Mouse (Mus musculus) liver, embryonic 13.5 days (tissue): ENCODE results near the gene Eif3c. TPM values are rescaled to one million over a fixed set of nuclear protein-coding genes. Genes with fewer than 3 reads are reported as not detected.

Source experiments
- ATAC-seq: fragments of 200-750 bp; cut with Nextera tagmentation; 2 replicates; pipeline ENCODE4 v1.8.0; 2017; ENCODE audit warnings: low read depth, mild to moderate bottlenecking, moderate number of reproducible peaks, moderate library complexity
- DNase-seq: peaks from one replicate; pipeline ENCODE4 v3.0.0; 2022
- H3K27ac ChIP-seq: fragments of 300-500 bp; sonication (generic); 2 replicates; pipeline ENCODE4 v1.5.1; 2015; ENCODE audit warnings: moderate library complexity, mild to moderate bottlenecking, inconsistent platforms
- H3K27me3 ChIP-seq: fragments of 300-500 bp; sonication (generic); 2 replicates; pipeline ENCODE4 v1.6.1; 2015; ENCODE audit warnings: mild to moderate bottlenecking, inconsistent platforms
- H3K36me3 ChIP-seq: fragments of 300-500 bp; sonication (generic); 2 replicates; pipeline ENCODE4 v1.6.1; 2015; ENCODE audit warnings: mild to moderate bottlenecking, inconsistent platforms
- H3K4me1 ChIP-seq: fragments of 300-500 bp; sonication (generic); replicated peaks from 2 replicates; pipeline ENCODE4 v1.6.1; 2015; ENCODE audit warnings: inconsistent platforms
- H3K4me2 ChIP-seq: fragments of 300-500 bp; sonication (generic); 2 replicates; pipeline ENCODE4 v1.6.1; 2015; ENCODE audit warnings: inconsistent platforms, mild to moderate bottlenecking, moderate library complexity
- H3K4me3 ChIP-seq: fragments of 300-500 bp; sonication (generic); replicated peaks from 2 replicates; pipeline ENCODE4 v1.5.1; 2015; ENCODE audit warnings: mild to moderate bottlenecking, inconsistent platforms
- H3K9ac ChIP-seq: fragments of 300-500 bp; sonication (generic); 2 replicates; pipeline ENCODE4 v1.6.1; 2015; ENCODE audit warnings: mild to moderate bottlenecking, inconsistent platforms
- H3K9me3 ChIP-seq: fragments of 300-500 bp; sonication (generic); replicated peaks from 2 replicates; pipeline ENCODE4 v1.6.1; 2016; ENCODE audit warnings: inconsistent platforms
- WGBS: fragments of 180-500 bp; shearing (Covaris S2); methylation state at CpG from one replicate; pipeline ENCODE4 v1.1.7; 2015; ENCODE audit not compliant: insufficient replicate concordance; 5-methylcytosine and 5-hydroxymethylcytosine counted together
- polyA plus RNA-seq: library from polyadenylated mRNA; unstranded; fragments of >200 nt; fragmentation: Nextera tagmentation; extraction: Ambion mirVana; gene quantifications from 2 replicates; pipeline ENCODE4 v1.2.1, GENCODE M21; 2015

Gene Eif3c
- polyA plus RNA-seq, 1 experiment from 2014 or later: 138 TPM

DNA sequence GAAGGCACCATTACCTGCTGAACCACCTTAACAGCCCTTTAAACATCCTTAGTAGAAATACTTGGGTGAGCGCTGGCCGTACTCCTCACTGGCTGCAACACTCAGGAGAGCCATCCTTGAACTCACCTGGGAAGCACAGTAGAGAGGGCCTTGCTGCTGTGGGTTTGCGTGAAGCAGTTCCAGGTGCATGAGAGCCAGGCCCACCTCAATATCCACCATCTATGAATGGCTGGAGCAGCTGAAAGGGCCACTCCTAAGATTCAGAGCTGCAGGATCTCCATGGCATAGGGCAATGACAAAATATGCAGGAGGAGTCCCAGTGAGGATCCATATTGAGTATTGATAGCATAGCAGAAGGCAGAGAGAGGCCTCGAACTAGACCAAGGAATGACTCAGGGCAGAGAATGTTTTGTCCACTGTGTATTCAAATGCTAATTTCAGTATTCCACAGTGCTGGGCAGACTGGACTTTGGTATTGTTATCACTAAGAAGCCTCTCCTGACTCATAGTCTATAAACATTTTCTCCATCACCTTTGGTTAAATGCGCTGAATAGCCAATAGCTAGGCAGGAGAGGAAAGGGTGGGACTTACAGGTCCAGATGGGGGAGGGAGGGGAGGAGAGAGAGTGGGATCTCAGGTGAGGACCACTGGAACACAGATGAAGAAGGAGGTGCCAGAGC is 47.8 kb downstream of the Eif3c start:
- no peak for DNase-seq
- 78% methylated on average over 5 of the region's 5 CpGs for WGBS
- H3K4me3 ChIP-seq: no peak overlapping the region
- H3K4me1 ChIP-seq: no peaks in the 10 kb centered on the region
- no peak overlapping the region for H3K9ac ChIP-seq
- no peak overlapping the region for H3K27ac ChIP-seq
- H3K4me2 ChIP-seq: no peak overlapping the region
- no peaks in the 10 kb centered on the region for H3K9me3 ChIP-seq
- no peaks in the 10 kb centered on the region for H3K36me3 ChIP-seq
- no peak for ATAC-seq
- 0 out of 2 replicates have a peak, but pooled peaks cover 7% of the 10 kb centered on the region for H3K27me3 ChIP-seq

DNA sequence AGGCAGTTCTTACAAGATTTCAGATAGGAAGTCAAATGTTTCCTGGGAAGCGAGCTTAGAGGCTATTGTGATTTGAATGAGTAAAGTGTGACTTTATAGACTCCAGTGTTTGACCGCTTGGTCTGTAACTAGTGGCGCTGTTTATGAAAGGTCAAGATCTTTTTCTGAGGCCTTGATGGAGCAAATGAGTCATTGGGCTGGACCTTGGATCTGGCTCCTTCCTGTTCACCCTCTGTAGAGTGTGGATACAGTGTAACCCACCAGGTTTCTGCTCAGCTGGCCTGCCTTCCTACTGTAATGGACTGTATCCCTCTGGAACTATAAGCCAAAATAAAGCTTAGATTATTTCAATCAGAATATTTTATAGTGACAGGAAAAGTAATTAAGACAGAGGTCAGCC is 54.9 kb downstream of the Eif3c start:
- WGBS: 69% methylated on average over 3 of the region's 3 CpGs
- Histone ChIP-seq H3K36me3 (no peaks in the 10 kb centered on the region), H3K27me3 (0 out of 2 replicates have a peak, but pooled peaks cover 7% of the 10 kb centered on the region), H3K4me2 (no peak overlapping the region), H3K9ac (no peak overlapping the region), H3K9me3 (no peaks in the 10 kb centered on the region), H3K4me3 (no peak overlapping the region), H3K27ac (no peak overlapping the region), H3K4me1 (no peaks in the 10 kb centered on the region)
- DNase-seq (no peak), ATAC-seq (no peak)

DNA sequence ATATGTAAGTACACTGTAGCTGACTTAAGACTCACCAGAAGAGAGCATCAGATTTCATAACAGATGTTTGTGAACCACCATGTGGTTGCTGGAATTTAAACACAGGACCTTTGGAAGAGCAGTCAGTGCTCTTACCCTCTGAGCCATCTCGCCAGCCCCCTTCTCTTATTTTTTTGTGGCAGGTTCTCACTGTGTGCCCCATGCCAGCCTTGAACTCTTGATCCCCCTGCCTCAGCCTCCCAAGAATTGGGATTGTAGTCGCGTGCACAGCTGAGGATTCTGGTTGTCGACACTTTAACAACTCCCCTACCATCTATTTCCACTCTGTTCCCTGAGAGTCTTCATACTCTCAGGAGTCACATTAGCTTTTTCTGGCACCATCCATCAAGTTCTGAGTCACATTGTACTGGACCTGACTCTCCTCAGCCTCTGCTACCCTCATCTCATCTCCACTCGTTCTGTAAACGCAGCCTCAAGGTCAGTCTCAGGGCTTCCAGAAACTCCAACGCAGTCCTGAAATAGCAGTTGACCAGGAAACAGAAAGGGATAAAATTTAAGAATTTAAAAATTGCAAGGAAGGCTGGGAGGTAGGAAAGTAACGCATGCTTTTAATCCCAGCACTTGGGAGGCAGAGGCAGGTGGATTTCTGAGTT is 59.0 kb downstream of the Eif3c start:
- H3K4me3 ChIP-seq: no peak overlapping the region
- H3K27me3 ChIP-seq: 0 out of 2 replicates have a peak, but pooled peaks cover 7% of the 10 kb centered on the region
- H3K27ac ChIP-seq: no peak overlapping the region
- no peak for ATAC-seq
- peaks cover 7% of the 10 kb centered on the region for H3K4me1 ChIP-seq
- WGBS: 72% methylated on average over 8 of the region's 8 CpGs
- H3K9me3 ChIP-seq: no peaks in the 10 kb centered on the region
- H3K4me2 ChIP-seq: no peak overlapping the region
- no peak overlapping the region for H3K9ac ChIP-seq
- H3K36me3 ChIP-seq: no peaks in the 10 kb centered on the region
- DNase-seq: no peak

DNA sequence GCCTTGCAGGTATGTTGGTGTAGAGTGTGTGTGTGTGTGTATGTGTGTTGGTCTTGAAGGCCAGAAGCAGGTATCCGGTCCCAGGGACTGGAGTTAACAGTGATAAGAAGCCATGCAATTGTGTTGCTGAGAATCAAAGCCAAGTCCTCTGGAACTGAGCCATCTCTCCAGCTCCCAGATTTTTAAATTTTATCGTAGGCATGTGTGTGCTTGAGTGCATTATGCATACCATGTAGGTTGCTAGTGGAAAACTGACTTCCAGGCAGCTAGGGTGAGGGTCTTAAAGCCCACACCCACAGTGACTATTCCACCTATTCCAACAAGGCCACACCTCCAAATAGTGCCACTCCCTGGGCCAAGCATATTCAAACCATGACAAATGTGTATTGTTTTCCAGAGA is 61.3 kb downstream of the Eif3c start:
- DNase-seq (no peak), ATAC-seq (no peak)
- no peak overlapping the region for H3K4me3 ChIP-seq
- H3K9ac ChIP-seq: no peak overlapping the region
- H3K4me1 ChIP-seq: peaks cover 22% of the 10 kb centered on the region
- no peaks in the 10 kb centered on the region for H3K9me3 ChIP-seq
- WGBS: 65% methylated on average over 2 of the region's 2 CpGs
- no peaks in the 10 kb centered on the region for H3K27me3 ChIP-seq
- H3K27ac ChIP-seq: no peak overlapping the region
- peaks cover 14% of the 10 kb centered on the region for H3K36me3 ChIP-seq
- H3K4me2 ChIP-seq: no peak overlapping the region

DNA sequence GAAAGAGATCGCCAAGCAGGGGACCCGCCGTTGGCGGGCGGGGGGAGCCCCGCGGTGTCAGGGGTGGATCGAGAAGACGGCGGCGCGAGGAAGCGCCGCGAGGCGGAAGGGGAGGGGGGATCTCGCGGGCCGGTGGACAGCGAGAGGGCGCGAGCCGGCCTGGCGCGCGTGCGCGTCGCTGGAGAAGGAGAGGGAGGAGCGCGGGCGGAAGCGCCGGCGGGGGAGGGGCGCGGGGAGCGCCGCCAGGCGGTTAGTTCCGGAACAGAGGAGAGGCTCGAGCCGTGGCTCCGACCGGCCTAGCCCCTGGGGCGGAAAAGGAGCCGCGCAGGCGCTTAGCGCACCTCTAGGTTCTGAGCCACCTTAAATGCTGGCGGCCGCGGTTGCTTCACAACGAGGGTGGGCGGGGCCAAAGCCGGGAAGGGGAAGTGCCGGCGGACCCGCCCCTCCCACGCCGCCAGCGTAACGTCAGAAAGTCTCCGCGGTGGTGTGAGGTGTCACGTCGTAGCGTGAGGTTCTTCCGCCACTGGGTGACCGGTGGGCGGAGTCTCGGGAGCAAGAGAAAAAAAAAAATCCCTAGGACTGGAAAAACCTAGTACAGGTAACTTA is 62.8 kb downstream of the Eif3c start, which contains the start of gene Atxn2l:
Atxn2l (minus strand) TSS at position 165 of the 606 bp plus-strand sequence.
- Histone ChIP-seq H3K27ac (peak within 1 kb of the TSS; percentile 100), H3K4me2 (peak within 1 kb of the TSS; percentile 82), H3K4me3 (peak within 1 kb of the TSS; percentile 99), H3K27me3 (no peaks in the 10 kb centered on the region), H3K9ac (peak within 1 kb of the TSS; percentile 100), H3K9me3 (no peaks in the 10 kb centered on the region), H3K36me3 (peaks cover 29% of the 10 kb centered on the region), H3K4me1 (peaks cover 26% of the 10 kb centered on the region)
- WGBS: under 1% methylated on average over 67 of the region's 72 CpGs
- ATAC-seq (peak; percentile 80), DNase-seq (peak; percentile 96)

DNA sequence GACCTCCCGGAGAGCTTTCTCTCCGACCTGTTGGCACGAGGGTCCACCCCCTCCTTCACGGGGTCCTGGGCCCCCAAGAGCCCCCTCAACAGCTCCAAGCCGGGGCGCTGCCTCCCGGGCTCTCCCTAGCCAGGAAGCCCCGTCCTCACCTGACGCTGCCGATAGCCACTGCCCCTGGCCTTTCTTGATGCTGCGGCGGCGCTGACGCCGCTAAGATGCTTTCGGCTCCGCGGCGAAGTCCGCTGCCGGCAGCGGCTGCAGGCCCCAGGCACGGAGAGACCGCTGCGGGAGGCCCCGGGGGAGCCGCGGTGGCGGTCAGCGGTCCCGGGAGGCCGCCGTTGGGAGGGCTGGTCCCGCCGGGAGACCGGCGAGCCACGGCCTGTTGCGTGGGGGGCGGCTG is 63.5 kb downstream of the Eif3c start:
- Histone ChIP-seq H3K27me3 (no peaks in the 10 kb centered on the region), H3K27ac (peak overlapping the region; percentile 100), H3K4me2 (peak overlapping the region; percentile 82), H3K9ac (peak overlapping the region; percentile 100), H3K4me1 (peaks cover 31% of the 10 kb centered on the region), H3K4me3 (peak overlapping the region; percentile 99), H3K9me3 (no peaks in the 10 kb centered on the region), H3K36me3 (peaks cover 36% of the 10 kb centered on the region)
- ATAC-seq (no peak), DNase-seq (no peak)
- under 1% methylated on average over 40 of the region's 40 CpGs for WGBS

DNA sequence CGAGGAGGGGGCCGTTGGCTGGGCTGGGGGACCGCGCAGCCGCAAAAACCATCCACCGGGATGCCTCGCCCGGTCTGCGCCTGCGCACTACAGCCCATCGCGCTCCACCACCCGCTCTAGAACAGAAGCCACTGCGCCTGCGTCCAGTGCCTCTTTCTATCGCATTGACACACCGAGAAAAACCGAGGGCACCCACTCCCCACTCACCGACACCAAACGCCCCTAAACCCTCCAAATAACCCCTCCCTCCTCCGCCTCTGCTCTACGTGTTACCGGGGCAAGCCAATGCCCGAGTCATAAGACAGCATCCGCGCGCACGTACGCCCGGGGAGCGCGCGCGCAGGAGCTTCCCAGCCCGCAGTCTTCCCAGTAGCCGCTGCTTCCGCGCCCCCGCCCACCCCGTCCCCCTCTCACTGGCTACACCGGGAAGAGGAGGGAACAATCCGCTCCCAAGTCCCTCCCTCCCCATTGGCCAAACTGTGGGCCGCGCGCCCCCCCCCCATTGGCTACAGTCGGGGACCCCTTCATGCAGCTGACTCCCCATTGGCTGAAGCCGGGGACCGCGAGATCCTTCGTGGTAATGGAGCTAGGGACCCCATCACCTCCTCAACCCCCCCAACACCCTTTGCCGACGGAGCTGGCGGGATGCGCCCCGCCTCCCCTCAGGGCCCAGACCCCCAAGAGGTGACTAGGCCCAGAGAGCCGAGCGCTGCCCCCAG is 64.0 kb downstream of the Eif3c start:
- Histone ChIP-seq H3K4me2 (peak overlapping the region; percentile 82), H3K4me1 (peaks cover 31% of the 10 kb centered on the region), H3K36me3 (peaks cover 41% of the 10 kb centered on the region), H3K9ac (peak overlapping the region; percentile 100), H3K27ac (peak overlapping the region; percentile 100), H3K4me3 (peak overlapping the region; percentile 99), H3K27me3 (no peaks in the 10 kb centered on the region), H3K9me3 (no peaks in the 10 kb centered on the region)
- WGBS: under 1% methylated on average over 54 of the region's 57 CpGs
- peak; percentile 81 for ATAC-seq
- DNase-seq: peak; percentile 92

DNA sequence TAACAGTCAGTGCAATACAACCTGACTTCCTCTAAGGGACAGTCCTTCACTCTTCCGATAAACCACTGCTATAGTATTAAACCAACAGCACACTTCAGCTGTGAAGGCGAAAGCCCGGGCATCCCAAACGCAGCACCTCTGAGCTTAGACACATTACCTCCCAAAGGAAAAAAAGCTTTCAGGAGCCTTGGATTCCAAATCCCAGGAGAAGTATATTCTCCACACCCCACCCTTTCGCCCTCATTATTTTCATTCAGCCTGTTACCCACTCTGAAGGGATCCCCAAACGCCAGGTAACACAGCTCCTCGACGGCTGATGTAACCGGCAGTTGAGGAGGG is 64.6 kb downstream of the Eif3c start:
- Histone ChIP-seq H3K27me3 (no peaks in the 10 kb centered on the region), H3K4me2 (peak overlapping the region; percentile 82), H3K36me3 (peaks cover 47% of the 10 kb centered on the region), H3K4me1 (peaks cover 31% of the 10 kb centered on the region), H3K27ac (peak overlapping the region; percentile 100), H3K9ac (peak overlapping the region; percentile 100), H3K9me3 (no peaks in the 10 kb centered on the region), H3K4me3 (peak overlapping the region; percentile 99)
- no peak for DNase-seq
- 1% methylated on average over 9 of the region's 9 CpGs for WGBS
- no peak for ATAC-seq

DNA sequence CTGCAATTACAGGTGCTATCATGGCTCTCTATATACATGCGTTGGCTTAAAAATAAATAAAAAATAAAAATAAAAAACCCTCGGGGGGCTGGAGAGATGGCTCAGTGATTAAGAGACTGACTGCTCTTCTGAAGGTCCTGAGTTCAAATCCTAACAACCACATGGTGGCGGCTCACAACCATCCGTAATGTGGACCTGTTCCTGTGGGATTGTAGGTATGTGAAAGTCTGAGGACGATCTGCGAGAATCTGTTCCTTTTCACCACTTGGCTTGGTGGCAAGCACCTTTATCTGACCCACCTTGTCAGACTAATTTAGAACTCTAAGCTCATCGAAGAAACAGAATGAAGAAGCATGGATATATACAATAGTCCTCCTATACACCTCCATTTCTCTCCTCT is 66.8 kb downstream of the Eif3c start:
- Histone ChIP-seq H3K9ac (no peak overlapping the region), H3K4me2 (no peak overlapping the region), H3K27ac (no peak overlapping the region), H3K4me3 (no peak overlapping the region), H3K27me3 (no peaks in the 10 kb centered on the region), H3K4me1 (peaks cover 40% of the 10 kb centered on the region), H3K9me3 (no peaks in the 10 kb centered on the region), H3K36me3 (peaks cover 69% of the 10 kb centered on the region)
- 90% methylated on average over 7 of the region's 7 CpGs for WGBS
- no peak for ATAC-seq
- no peak for DNase-seq

DNA sequence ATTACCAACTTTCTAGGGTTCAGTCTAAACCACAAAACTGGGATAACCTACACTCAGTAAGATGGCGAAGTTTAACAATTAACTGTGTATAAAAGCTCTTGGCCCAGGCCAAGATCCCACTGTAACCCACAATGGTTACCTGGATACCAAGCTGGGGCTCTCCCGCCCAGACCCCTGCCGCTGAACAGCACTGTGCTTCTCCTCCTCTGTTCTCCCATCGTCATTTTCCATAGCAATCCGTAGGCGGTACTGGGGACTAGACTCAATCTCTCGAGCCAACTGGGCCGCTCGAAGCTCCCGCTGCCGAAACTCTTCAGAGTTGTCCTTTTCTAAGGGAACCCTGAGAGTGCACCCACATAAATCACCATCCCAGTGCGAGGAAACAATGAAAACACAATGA is 68.2 kb downstream of the Eif3c start:
- Histone ChIP-seq H3K4me3 (no peak overlapping the region), H3K4me1 (peaks cover 46% of the 10 kb centered on the region), H3K27me3 (no peaks in the 10 kb centered on the region), H3K4me2 (no peak overlapping the region), H3K27ac (no peak overlapping the region), H3K36me3 (peaks cover 84% of the 10 kb centered on the region), H3K9ac (no peak overlapping the region), H3K9me3 (no peaks in the 10 kb centered on the region)
- ATAC-seq (no peak), DNase-seq (no peak)
- 92% methylated on average over 12 of the region's 12 CpGs for WGBS

DNA sequence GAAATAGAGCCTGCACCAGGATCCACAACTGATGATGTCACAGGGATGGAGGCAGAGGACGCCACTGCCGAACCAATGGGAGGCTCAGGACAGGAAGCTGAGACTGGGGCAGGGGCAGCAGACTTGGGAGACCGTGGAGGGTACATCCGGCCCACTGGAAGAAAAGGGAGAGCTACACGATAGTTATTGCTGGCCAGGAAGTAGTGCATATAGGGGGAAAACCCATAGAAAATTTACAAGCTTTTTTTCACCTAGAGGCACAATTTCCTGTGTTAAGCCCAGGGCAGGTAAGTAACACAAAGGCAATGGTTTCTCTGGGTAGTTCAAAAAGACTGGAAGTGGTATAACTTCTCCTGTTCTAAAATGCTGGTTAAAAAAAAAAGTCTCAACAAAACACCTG is 69.7 kb downstream of the Eif3c start:
- Histone ChIP-seq H3K4me1 (peaks cover 54% of the 10 kb centered on the region), H3K27me3 (no peaks in the 10 kb centered on the region), H3K9ac (no peak overlapping the region), H3K36me3 (peaks cover 98% of the 10 kb centered on the region), H3K27ac (no peak overlapping the region), H3K9me3 (no peaks in the 10 kb centered on the region), H3K4me2 (no peak overlapping the region), H3K4me3 (no peak overlapping the region)
- 87% methylated on average over 5 of the region's 5 CpGs for WGBS
- ATAC-seq (no peak), DNase-seq (no peak)
